Mouse (Mus musculus): ENCODE data around the gene Zfp991. TPM values are rescaled to one million over a fixed set of nuclear protein-coding genes. Genes with fewer than 3 reads are reported as not detected.

Gene Zfp991
- polyA plus RNA-seq (2015; fragmentation: Illumina TruSeq; extraction: RNeasy Lipid Tissue Mini Kit (QIAGEN cat#74804); ENCODE audit: insufficient read depth, low replicate concordance): 23.8 TPM

GRCm38 (mm10) chr4:147131837-147132459 lies at the start of gene Zfp991:
Zfp991 (plus strand) TSS chr4:147132038.

Other genes with a start within 250 kb of the Zfp991 start
- not detected for gene Gm21411, start 222.4 kb upstream of the Zfp991 start, polyA plus RNA-seq (2015; fragmentation: Illumina TruSeq; extraction: RNeasy Lipid Tissue Mini Kit (QIAGEN cat#74804); ENCODE audit: insufficient read depth, low replicate concordance)
- gene Zfp989, start 160.1 kb upstream of the Zfp991 start, polyA plus RNA-seq (2015; fragmentation: Illumina TruSeq; extraction: RNeasy Lipid Tissue Mini Kit (QIAGEN cat#74804); ENCODE audit: insufficient read depth, low replicate concordance): not detected
- gene Rex2, start 110.2 kb upstream of the Zfp991 start, polyA plus RNA-seq (2015; fragmentation: Illumina TruSeq; extraction: RNeasy Lipid Tissue Mini Kit (QIAGEN cat#74804); ENCODE audit: insufficient read depth, low replicate concordance): not detected
- 0.52 TPM for gene Zfp988, start 173.6 kb downstream of the Zfp991 start, polyA plus RNA-seq (2015; fragmentation: Illumina TruSeq; extraction: RNeasy Lipid Tissue Mini Kit (QIAGEN cat#74804); ENCODE audit: insufficient read depth, low replicate concordance)
- gene Zfp978, start 229.3 kb downstream of the Zfp991 start, polyA plus RNA-seq (2015; fragmentation: Illumina TruSeq; extraction: RNeasy Lipid Tissue Mini Kit (QIAGEN cat#74804); ENCODE audit: insufficient read depth, low replicate concordance): not detected